ENCODE assay signal across 8 mouse cellular contexts in genomic region chr11:116218263-116218662, GRCm38 (mm10). TPM values are rescaled to one million over a fixed set of nuclear protein-coding genes. Genes with fewer than 3 reads are reported as not detected.
DNase-seq lines count a peak whose midpoint lies in the region; ATAC-seq and TF ChIP-seq lines count a peak whose summit lies in the region.

No protein-coding gene starts in this region.

- no peak overlapping the region for H3K4me3 ChIP-seq in liver, embryonic 12.5 days
- 0 out of 2 replicates have a peak overlapping the region, but pooled peaks have one; percentile 0 for H3K4me3 ChIP-seq in heart, embryonic 10.5 days
- no peak overlapping the region for H3K4me3 ChIP-seq in kidney, postnatal 0 days (replicated peaks; ENCODE audit: low read depth, low read length)
- H3K4me3 ChIP-seq in neural tube, embryonic 14.5 days (ENCODE audit: low read depth, low read length) = no peak overlapping the region

- ATAC-seq in liver, embryonic 12.5 days = no peak
- ATAC-seq in kidney, postnatal 0 days (replicated peaks; ENCODE audit: low FRiP score, low read depth) = no peak
- ATAC-seq in neural tube, embryonic 14.5 days (ENCODE audit: low read depth) = no peak

- H3K27ac ChIP-seq in liver, embryonic 12.5 days = peak overlapping the region; percentile 12; the same call in 1 of the 2 replicates
- H3K27ac ChIP-seq in heart, embryonic 10.5 days = peak overlapping the region; percentile 81
- H3K27ac ChIP-seq in kidney, postnatal 0 days = peak overlapping the region; percentile 72
- H3K27ac ChIP-seq in neural tube, embryonic 14.5 days (ENCODE audit: low read depth, low read length) = peak overlapping the region; percentile 52

- H3K36me3 ChIP-seq in liver, embryonic 12.5 days = no peaks in the 10 kb centered on the region
- H3K36me3 ChIP-seq in heart, embryonic 10.5 days = peaks cover 10% of the 10 kb centered on the region
- no peaks in the 10 kb centered on the region for H3K36me3 ChIP-seq in kidney, postnatal 0 days (ENCODE audit: insufficient read depth, low read length)
- H3K36me3 ChIP-seq in neural tube, embryonic 14.5 days (ENCODE audit: control insufficient read depth, insufficient read depth, low read length) = no peaks in the 10 kb centered on the region

- H3K9me3 ChIP-seq in liver, embryonic 12.5 days (replicated peaks) = no peaks in the 10 kb centered on the region
- H3K9me3 ChIP-seq in heart, embryonic 10.5 days = peaks cover 5% of the 10 kb centered on the region; the same call in 1 of the 2 replicates
- no peaks in the 10 kb centered on the region for H3K9me3 ChIP-seq in kidney, postnatal 0 days (replicated peaks; ENCODE audit: low read length)
- no peaks in the 10 kb centered on the region for H3K9me3 ChIP-seq in neural tube, embryonic 14.5 days (ENCODE audit: control insufficient read depth, low read length)

- no peak overlapping the region for H3K4me2 ChIP-seq in liver, embryonic 12.5 days
- H3K4me2 ChIP-seq in kidney, postnatal 0 days (ENCODE audit: low read length) = no peak overlapping the region
- H3K4me2 ChIP-seq in neural tube, embryonic 14.5 days (ENCODE audit: low read depth, low read length) = no peak overlapping the region

- peaks cover 34% of the 10 kb centered on the region for H3K27me3 ChIP-seq in liver, embryonic 12.5 days (replicated peaks)
- peaks cover 38% of the 10 kb centered on the region for H3K27me3 ChIP-seq in heart, embryonic 10.5 days (ENCODE audit: insufficient read depth, poor library complexity, severe bottlenecking)
- H3K27me3 ChIP-seq in kidney, postnatal 0 days (ENCODE audit: insufficient read depth, low read length) = no peaks in the 10 kb centered on the region
- peaks cover 20% of the 10 kb centered on the region for H3K27me3 ChIP-seq in neural tube, embryonic 14.5 days (ENCODE audit: control insufficient read depth, insufficient read depth, low read length)

- DNase-seq in liver = no peak
- DNase-seq in heart, embryonic 10.5 days (ENCODE audit: low spot score) = no peak
- DNase-seq in kidney, postnatal 0 days (ENCODE audit: low spot score) = peak; percentile 62
- DNase-seq in layer of hippocampus, adult 8-10 months (ENCODE audit: low spot score in 2 of 2) = no peak
- no peak for DNase-seq in testis, postnatal 14 days (ENCODE audit: low spot score)
- no peak for DNase-seq in thymus, adult 18-20 months

- WGBS in liver, embryonic 12.5 days (ENCODE audit: insufficient replicate concordance) = 61% methylated on average over 2 of the region's 2 CpGs
- 70% methylated on average over 2 of the region's 2 CpGs for WGBS in heart, embryonic 10.5 days
- 44% methylated on average over 2 of the region's 2 CpGs for WGBS in kidney, postnatal 0 days
- 90% methylated on average over 2 of the region's 2 CpGs for WGBS in neural tube, embryonic 14.5 days

- no peak for TF ChIP-seq CTCF in kidney, postnatal 0 days (IDR thresholded peaks at IDR 0.05; ENCODE audit: low read depth)

- H3K9ac ChIP-seq in liver, embryonic 12.5 days = no peak overlapping the region
- no peak overlapping the region for H3K9ac ChIP-seq in kidney, postnatal 0 days (ENCODE audit: low read depth, low read length)
- H3K9ac ChIP-seq in neural tube, embryonic 14.5 days (replicated peaks; ENCODE audit: low read depth, low read length) = no peak overlapping the region

- peaks cover 19% of the 10 kb centered on the region for H3K4me1 ChIP-seq in liver, embryonic 12.5 days
- peaks cover 49% of the 10 kb centered on the region for H3K4me1 ChIP-seq in heart, embryonic 10.5 days
- H3K4me1 ChIP-seq in kidney, postnatal 0 days (replicated peaks; ENCODE audit: insufficient read depth, low read length) = peaks cover 18% of the 10 kb centered on the region
- H3K4me1 ChIP-seq in neural tube, embryonic 14.5 days (ENCODE audit: control insufficient read depth, insufficient read depth, low read length) = peaks cover 7% of the 10 kb centered on the region; the same call in 1 of the 2 replicates

RNA-seq across cellular contexts. Expression of gene Acox1, which starts 19.4 kb away (rescaled TPM):
- polyA plus RNA-seq in liver, embryonic 12.5 days (2016; fragmentation: Nextera tagmentation; extraction: Ambion mirVana) = 15.3 and 19.7 TPM in 2 replicates
- 24.5 and 32.7 TPM in 2 replicates for polyA plus RNA-seq in heart, embryonic 10.5 days (2016; fragmentation: Nextera tagmentation; extraction: Ambion mirVana)
- polyA plus RNA-seq in kidney, postnatal 0 days (2015; fragmentation: Nextera tagmentation; extraction: Ambion mirVana) = 55.5 and 64.0 TPM in 2 replicates
- polyA plus RNA-seq in neural tube, embryonic 14.5 days (2014; fragmentation: Nextera tagmentation; extraction: Ambion mirVana) = 65.6 and 78.5 TPM in 2 replicates
- total RNA-seq in layer of hippocampus, adult 8-10 months (2022) = 100 to 1,000 TPM; 124 to 134 (median 130) TPM

RNA-seq across cellular contexts. Expression of gene Ten1, which starts 19.6 kb away (rescaled TPM):
- 43.4 and 44.0 TPM in 2 replicates for polyA plus RNA-seq in liver, embryonic 12.5 days (2016; fragmentation: Nextera tagmentation; extraction: Ambion mirVana)
- polyA plus RNA-seq in heart, embryonic 10.5 days (2016; fragmentation: Nextera tagmentation; extraction: Ambion mirVana) = 87.6 and 99.5 TPM in 2 replicates
- polyA plus RNA-seq in kidney, postnatal 0 days (2015; fragmentation: Nextera tagmentation; extraction: Ambion mirVana) = 44.0 and 47.2 TPM in 2 replicates
- polyA plus RNA-seq in neural tube, embryonic 14.5 days (2014; fragmentation: Nextera tagmentation; extraction: Ambion mirVana) = 82.0 and 96.1 TPM in 2 replicates
- 10 to 100 TPM; 29.4 to 43.7 (median 38.7) TPM for total RNA-seq in layer of hippocampus, adult 8-10 months (2022)

RNA-seq across cellular contexts. Expression of gene Evpl, which starts 19.6 kb away (rescaled TPM):
- 0.30 and 0.31 TPM in 2 replicates for polyA plus RNA-seq in liver, embryonic 12.5 days (2016; fragmentation: Nextera tagmentation; extraction: Ambion mirVana)
- polyA plus RNA-seq in heart, embryonic 10.5 days (2016; fragmentation: Nextera tagmentation; extraction: Ambion mirVana) = 0.67 and 1.5 TPM in 2 replicates
- 3.9 and 4.1 TPM in 2 replicates for polyA plus RNA-seq in kidney, postnatal 0 days (2015; fragmentation: Nextera tagmentation; extraction: Ambion mirVana)
- 0.53 and 0.62 TPM in 2 replicates for polyA plus RNA-seq in neural tube, embryonic 14.5 days (2014; fragmentation: Nextera tagmentation; extraction: Ambion mirVana)
- total RNA-seq in layer of hippocampus, adult 8-10 months (2022) = 1 to 10 TPM in 2 of 4 experiments, under 1 TPM in 2; 0.85 to 1.4 (median 1.1) TPM

RNA-seq across cellular contexts. Expression of gene Fbf1, which starts 50.3 kb away (rescaled TPM):
- polyA plus RNA-seq in liver, embryonic 12.5 days (2016; fragmentation: Nextera tagmentation; extraction: Ambion mirVana) = 14.3 and 15.0 TPM in 2 replicates
- polyA plus RNA-seq in heart, embryonic 10.5 days (2016; fragmentation: Nextera tagmentation; extraction: Ambion mirVana) = 27.7 and 30.6 TPM in 2 replicates
- 16.8 and 20.0 TPM in 2 replicates for polyA plus RNA-seq in kidney, postnatal 0 days (2015; fragmentation: Nextera tagmentation; extraction: Ambion mirVana)
- 42.2 and 42.9 TPM in 2 replicates for polyA plus RNA-seq in neural tube, embryonic 14.5 days (2014; fragmentation: Nextera tagmentation; extraction: Ambion mirVana)
- 100 to 1,000 TPM in 1 of 4 experiments, 10 to 100 TPM in 3; 73.7 to 111 (median 92.3) TPM for total RNA-seq in layer of hippocampus, adult 8-10 months (2022)

RNA-seq across cellular contexts. Expression of gene Srp68, which starts 55.8 kb away (rescaled TPM):
- 66.4 and 66.8 TPM in 2 replicates for polyA plus RNA-seq in liver, embryonic 12.5 days (2016; fragmentation: Nextera tagmentation; extraction: Ambion mirVana)
- 90.7 and 101 TPM in 2 replicates for polyA plus RNA-seq in heart, embryonic 10.5 days (2016; fragmentation: Nextera tagmentation; extraction: Ambion mirVana)
- 62.1 and 69.1 TPM in 2 replicates for polyA plus RNA-seq in kidney, postnatal 0 days (2015; fragmentation: Nextera tagmentation; extraction: Ambion mirVana)
- 52.0 and 57.2 TPM in 2 replicates for polyA plus RNA-seq in neural tube, embryonic 14.5 days (2014; fragmentation: Nextera tagmentation; extraction: Ambion mirVana)
- total RNA-seq in layer of hippocampus, adult 8-10 months (2022) = 10 to 100 TPM; 61.1 to 71.3 (median 66.1) TPM

Comparison
In these comparisons a context has a peak if more than half of its experiments do, and no peak if none do; other contexts are left out.
1. H3K27ac ChIP-seq: peak in every context shown above with its lines; median percentile 81 in heart, embryonic 10.5 days; 72 in kidney, postnatal 0 days; 52 in neural tube, embryonic 14.5 days; 12 in liver, embryonic 12.5 days.